In genomic region chr17:29477357-29477756, GRCm38 (mm10) we compare ENCODE assay signal across 1 mouse cellular context.
TF ChIP-seq lines count a peak whose summit lies in the region.

No protein-coding gene starts in this region.

TF ChIP-seq in CH12.LX, 34 proteins besides CTCF, POLR2A, EP300 and RAD21 (continued from another document):
- TF ChIP-seq MAFK (IDR thresholded peaks at IDR 0.05; ENCODE audit: insufficient replicate concordance, low read length) (peak; percentile 68; the same call in 1 of the 2 replicates), ELF1 (IDR thresholded peaks at IDR 0.05; ENCODE audit: low read depth, low read length) (peak; percentile 41; the same call in 1 of the 2 replicates), ETS1 (conservative IDR thresholded peaks at IDR 0.05; ENCODE audit: low read depth, low read length) (peak; percentile 92), TCF12 (IDR thresholded peaks at IDR 0.05; ENCODE audit: low read depth, low read length) (peak; percentile 100), PAX5 (IDR thresholded peaks at IDR 0.05; ENCODE audit: low read length) (no peak), SMC3 (IDR thresholded peaks at IDR 0.05; ENCODE audit: low read depth, low read length) (no peak; the same call in 1 of the 2 replicates), JUN (IDR thresholded peaks at IDR 0.05; ENCODE audit: insufficient read depth, low read depth, low read length) (peak; percentile 31), USF2 (conservative IDR thresholded peaks at IDR 0.05; ENCODE audit: low read depth, low read length) (no peak), HCFC1 (IDR thresholded peaks at IDR 0.05; ENCODE audit: low read depth, low read length) (peak; percentile 26; the same call in 1 of the 2 replicates), UBTF (IDR thresholded peaks at IDR 0.05; ENCODE audit: low read depth, low read length) (0 out of 2 replicates have a peak, but pooled peaks have one; percentile 67), MXI1 (IDR thresholded peaks at IDR 0.05; ENCODE audit: low read depth, low read length) (peak; percentile 55; the same call in 1 of the 2 replicates)
